Mouse (Mus musculus): ENCODE results near the gene Rimklb.

DNA sequence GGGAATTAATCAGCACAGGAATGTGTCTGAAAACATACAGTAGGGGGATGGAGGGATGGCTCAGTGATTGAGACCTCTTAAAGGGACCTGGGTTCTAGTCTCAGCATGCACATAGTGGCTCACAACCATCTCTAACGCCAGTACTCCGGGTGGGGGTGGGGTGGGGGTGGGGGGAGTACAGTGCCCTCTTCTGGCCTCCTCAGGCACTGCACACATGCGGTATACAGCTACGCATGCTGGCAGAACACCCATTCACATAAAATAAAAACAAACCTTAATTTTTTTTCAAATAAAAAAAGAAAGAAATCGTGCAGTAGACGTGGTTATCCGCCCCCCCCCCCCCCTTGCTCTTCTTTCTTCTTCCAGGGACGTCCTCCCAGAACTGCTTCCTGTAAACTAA, 24.7 kb upstream of the Rimklb start:
- TF ChIP-seq CTCF (IDR thresholded peaks at IDR 0.05) = no peak
- TF ChIP-seq EP300 (IDR thresholded peaks at IDR 0.05) = no peak

All from lung, postnatal 0 days (tissue).